Mouse (Mus musculus) monocyte, adult 2 months (primary cell): ENCODE data around the gene Cyp2c70.
"Not testable (repeated sequence)": the region's sequence is repeated elsewhere in the genome, so short reads cannot be mapped to it uniquely, and the experiment has no call there.

Experiments used
- DNase-seq, 2 experiments: peaks; one replicate each; pipeline ENCODE4 v3.0.0; 2022; ENCODE audit warnings: low spot score in 2 of 2, low read depth in 1 of 2

Gene Cyp2c70

GRCm38 (mm10) chr19:40187160-40187559, at the start of gene Cyp2c70:
TSS of gene Cyp2c70 (minus strand) at chr19:40187333.
- no peak for DNase-seq

- DNase-seq: no peak
These were observed 45.4 kb upstream of the Cyp2c70 start for GRCm38 (mm10) chr19:40232560-40232959.

DNA sequence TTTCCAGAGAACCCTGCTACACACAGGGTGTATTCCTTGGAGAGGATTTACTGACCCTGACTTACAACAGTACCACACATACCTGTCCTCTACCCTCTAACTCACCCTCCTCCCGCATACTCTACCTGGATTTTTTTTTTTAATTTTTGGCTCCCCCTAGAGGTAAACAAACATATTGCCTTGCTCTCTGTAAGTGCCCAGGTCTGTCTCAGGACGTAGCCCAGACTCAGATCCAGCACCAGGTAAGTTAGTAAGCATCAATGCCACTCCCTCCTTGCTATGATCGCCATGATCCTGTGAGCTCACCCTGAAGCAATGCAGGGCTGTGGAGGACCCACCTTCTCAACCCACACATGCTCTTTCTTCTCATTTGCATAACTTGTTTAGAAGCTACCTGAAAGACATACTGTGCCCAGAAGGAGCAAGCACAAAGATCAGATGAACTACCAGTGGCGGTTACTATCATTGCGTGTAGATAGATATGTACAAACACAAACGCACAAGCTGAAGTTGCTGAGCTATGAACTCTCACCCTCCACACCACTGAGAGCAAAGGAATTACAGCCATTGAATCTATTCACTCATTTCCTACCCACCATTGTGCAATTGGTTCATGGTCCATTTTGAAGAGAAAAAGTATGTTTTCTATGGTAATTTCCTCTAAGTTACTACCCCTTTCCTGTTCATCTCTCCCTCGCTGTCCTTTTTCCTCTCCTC, 44.9 kb upstream of the Cyp2c70 start:
- no peak for DNase-seq

DNA sequence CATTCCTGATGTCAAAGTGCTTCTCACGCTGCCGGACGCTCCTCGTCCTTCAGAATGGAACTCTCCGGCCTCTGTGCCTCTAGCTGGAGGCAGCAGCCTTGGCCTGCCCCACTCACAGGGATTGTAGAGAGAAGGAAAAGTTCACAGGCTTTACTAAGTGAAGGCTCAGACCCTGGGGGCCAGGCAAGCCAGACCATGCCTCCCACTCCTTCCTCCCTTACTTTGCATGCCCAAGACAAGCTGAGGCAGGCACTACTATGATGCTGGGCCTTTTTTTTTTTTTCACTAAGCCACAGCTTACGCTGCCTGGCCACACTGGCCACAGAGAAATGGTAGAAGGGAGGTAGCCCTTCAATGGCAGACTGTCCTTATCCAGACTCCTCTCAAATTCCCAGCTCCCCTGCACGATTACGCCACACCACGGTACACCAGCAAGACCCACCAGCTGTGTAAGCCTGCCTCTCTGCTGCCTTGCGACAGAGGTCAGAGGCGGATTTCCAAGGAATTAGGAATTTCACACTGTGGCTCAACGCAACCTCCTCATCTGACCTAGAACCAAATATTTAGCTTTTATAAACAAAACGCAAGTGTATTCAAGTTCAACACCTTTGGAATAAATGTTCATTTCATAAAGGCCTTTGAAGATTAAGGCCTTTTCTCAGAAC, 44.1 kb upstream of the Cyp2c70 start:
- no peak for DNase-seq

DNA sequence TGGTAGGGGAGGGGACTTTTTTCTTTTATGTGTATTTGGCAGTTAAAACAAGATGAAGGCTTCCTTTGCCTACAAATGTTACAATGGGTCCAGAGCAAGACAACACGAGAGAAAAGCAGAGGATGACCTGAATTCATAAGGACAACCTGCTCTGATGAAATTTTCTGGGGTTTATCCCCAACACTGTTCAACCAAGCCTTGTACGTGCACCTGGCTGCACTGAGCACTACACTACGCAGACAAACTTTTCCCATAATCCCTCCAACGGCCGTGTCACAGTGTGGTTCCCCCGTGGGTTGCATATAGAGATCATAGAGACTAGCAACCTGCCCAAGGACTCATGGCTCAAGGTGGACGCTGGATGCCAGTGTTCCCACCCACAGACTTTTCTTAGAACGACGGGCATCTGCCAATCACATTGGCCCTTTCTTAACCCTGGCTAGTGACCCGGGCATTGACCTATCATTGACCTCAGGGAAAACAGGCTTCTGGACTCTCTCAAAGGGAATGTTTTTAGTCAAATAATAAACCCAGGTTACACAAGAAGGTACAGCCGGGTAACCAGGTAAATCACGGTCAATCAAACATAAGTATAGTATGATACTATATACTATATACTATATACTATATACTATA, 39.5 kb upstream of the Cyp2c70 start:
- DNase-seq: no peak

GRCm38 (mm10) chr19:40225761-40226110, 38.6 kb upstream of the Cyp2c70 start:
- no peak for DNase-seq

DNA sequence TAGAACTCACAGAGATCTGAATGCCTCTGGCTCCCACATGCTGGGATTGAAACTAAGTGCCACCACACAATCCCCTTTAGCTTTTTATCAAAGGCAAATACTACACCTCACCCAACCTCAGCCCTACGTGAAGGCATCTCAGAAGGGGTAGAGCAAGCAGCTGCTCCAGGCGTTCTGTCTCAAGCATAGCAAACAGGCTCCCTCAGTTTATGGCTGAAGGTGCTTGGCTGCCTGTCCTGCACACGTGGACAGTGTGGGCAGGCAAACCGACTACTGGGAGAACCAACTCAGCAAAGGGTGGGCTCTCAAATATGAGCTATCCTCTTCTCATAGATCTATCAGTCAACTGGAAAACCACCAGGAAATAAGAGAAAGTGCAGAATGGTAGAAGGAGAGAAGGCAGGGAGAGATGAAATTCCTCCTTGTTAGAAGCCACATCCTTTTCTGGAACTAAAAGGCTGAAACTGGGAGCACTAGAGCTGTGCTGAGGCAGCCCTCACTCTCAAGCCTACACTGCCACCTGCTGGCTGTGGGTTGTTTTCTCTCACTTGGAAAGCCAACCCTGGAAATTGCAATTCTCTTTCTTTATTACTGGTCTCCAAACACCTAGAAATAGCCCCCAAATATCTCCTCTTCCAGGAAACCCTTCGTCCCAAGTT, 38.1 kb upstream of the Cyp2c70 start:
- no peak for DNase-seq

- not testable (repeated sequence) for DNase-seq
These were observed 35.2 kb upstream of the Cyp2c70 start for GRCm38 (mm10) chr19:40222307-40222706.

DNA sequence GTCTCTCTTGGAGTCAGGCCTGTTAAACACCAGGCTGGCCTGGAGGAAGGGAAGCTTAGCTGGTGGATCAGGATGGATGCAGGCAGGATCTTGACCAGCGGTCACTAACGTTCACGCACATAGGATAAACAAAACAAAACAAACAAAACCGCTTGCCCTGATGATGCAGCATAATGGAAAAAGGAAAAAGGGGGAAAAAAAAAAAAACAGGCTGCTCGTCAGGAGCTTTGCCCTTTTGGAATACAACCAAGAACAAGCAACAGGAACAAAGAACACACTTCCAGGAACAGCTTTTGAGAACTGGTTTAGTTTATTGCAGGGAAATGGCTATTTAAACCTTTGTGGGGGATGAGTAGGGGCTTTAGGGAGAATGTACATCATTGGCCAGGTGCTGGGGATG, 33.7 kb upstream of the Cyp2c70 start:
- DNase-seq: no peak

- not testable (repeated sequence) for DNase-seq
These were observed 15.8 kb upstream of the Cyp2c70 start for GRCm38 (mm10) chr19:40202947-40203346.

DNA sequence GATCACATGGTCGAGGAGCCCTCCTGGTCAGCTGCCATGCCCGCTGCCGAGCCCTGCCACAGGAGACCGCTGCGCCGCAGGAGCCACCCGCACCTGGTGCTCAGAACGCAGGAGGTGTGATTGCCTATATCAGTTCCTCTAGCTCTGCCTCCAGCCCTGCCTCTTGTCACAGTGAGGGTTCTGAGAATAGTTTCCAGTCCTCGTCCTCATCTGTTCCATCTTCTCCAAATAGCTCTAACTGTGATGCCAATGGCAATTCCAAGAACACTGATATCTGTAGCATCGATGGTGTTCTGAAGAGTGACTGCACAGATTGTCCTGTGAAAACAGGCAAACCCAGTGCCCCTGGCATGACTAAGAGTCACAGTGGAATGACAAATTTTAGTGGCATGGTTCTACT, 3.5 kb upstream of the Cyp2c70 start:
- DNase-seq: no peak

DNA sequence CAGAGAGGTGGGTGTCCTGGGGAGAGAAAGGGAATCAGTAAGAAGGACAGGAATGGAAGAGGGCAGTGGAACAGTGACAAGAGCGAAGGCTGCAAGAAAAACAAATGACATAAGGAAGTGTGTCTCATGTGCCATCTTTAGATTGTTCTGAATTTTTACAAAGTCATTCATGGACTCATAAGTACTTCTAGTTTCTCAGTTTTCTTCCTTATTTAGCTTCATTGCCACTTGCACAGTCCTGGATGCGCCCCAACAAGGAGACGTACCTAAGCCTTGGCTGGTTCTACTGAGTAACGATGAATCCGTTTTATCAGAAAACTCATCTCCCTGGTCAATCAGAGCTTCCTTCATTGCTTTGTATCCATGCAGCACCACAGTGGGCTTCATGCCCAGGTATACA, 3.5 kb downstream of the Cyp2c70 start:
- DNase-seq: no peak

GRCm38 (mm10) chr19:40178311-40178710, 8.8 kb downstream of the Cyp2c70 start:
- DNase-seq: no peak

- not testable (repeated sequence) for DNase-seq
These were observed 18.7 kb downstream of the Cyp2c70 start for GRCm38 (mm10) chr19:40168391-40168790.

DNA sequence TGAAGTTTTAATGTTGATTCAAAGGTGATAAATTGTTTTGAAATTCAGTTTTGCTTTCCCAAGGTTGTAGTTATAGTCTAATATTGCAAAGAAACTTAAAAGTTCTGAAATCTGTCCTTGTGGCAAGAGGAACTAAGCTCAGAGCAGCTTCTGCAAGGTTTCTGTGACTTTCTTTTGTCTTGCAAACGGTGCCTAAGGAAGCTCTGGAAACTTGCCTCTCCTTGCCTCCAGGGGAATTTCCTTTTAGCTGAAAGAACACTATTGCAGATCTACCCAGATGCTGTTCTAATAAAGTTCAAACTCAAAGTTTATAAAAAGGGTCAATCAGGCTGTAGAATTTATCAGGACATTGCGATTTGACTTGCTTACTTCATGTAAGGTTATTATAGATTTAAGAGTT, 60.1 kb downstream of the Cyp2c70 start:
- DNase-seq: not testable (repeated sequence)

GRCm38 (mm10) chr19:40125165-40125564, 62.0 kb downstream of the Cyp2c70 start:
- DNase-seq: not testable (repeated sequence)

DNA sequence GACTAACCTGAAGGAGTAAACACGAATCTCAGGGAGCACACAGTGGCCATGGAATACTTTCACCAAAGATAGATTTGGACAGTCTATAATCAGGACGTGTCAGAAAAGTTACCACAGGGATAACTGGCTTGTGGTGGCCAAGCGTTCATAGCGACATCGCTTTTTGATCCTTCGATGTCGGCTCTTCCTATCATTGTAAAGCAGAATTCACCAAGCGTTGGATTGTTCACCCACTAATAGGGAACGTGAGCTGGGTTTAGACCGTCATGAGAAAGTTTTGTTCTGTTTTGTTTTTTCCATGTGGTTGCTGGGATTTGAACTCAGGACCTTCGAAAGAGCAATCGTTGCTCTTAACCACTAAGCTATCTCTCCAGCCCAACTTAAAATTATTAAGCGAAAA, 67.5 kb downstream of the Cyp2c70 start:
- DNase-seq: not testable (repeated sequence)
